In the genomic region with DNA sequence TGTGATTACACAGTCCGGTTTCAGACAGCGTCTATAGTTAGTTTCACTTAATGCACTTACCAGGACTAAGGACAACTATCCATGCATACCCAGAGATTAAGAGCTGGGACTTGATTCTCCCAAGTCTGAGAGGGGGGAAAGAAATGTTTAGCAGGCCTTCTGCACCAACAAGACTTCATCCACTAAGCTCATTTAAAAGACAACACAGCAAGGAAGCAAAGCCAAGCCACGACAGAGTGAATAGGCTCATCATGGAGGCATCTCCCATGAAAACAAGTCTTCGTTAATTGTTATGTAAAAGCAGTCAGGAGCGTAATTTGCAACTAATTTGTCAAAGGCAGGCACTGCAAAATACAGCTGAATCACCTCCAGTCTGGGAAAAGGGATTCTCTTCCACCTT, we compare ENCODE assay signal across 24 mouse cellular contexts.
DNase-seq lines count a peak whose midpoint lies in the region; ATAC-seq and TF ChIP-seq lines count a peak whose summit lies in the region.
"Had no signal": no experiment of that assay in that cellular context is flagged by ENCODE, and none has a peak within 500 bp of the region (broad histone marks: within the 10 kb centered on the region; RNA-seq: fewer than 3 reads in every experiment).

No protein-coding gene starts in this region.

- no peak for TF ChIP-seq POLR2A in ES-Bruce4 (IDR thresholded peaks at IDR 0.05; ENCODE audit: insufficient read depth, low read length)
- no peak for TF ChIP-seq POLR2A in brain, embryonic 14.5 days (IDR thresholded peaks at IDR 0.05; ENCODE audit: borderline replicate concordance, extremely low read depth, insufficient read depth, insufficient read length, poor library complexity, severe bottlenecking)

- peaks cover 44% of the 10 kb centered on the region for H3K4me1 ChIP-seq in forebrain, embryonic 12.5 days
- peaks cover 44% of the 10 kb centered on the region for H3K4me1 ChIP-seq in forebrain, embryonic 10.5 days
- no peaks in the 10 kb centered on the region for H3K4me1 ChIP-seq in ES-Bruce4 (ENCODE audit: control insufficient read depth, insufficient read depth, low read length)
- peaks cover 45% of the 10 kb centered on the region for H3K4me1 ChIP-seq in midbrain, embryonic 13.5 days (replicated peaks)
- H3K4me1 ChIP-seq in intestine, postnatal 0 days (replicated peaks; ENCODE audit: control insufficient read depth, insufficient read depth, low read length), result no peaks in the 10 kb centered on the region
- no peaks in the 10 kb centered on the region for H3K4me1 ChIP-seq in kidney, embryonic 16.5 days (ENCODE audit: insufficient read depth, low read length)
- H3K4me1 ChIP-seq: liver, embryonic 15.5 days had no signal

- 0 out of 2 replicates have a peak, but pooled peaks have one; percentile 17 for ATAC-seq in forebrain, embryonic 12.5 days (ENCODE audit: low FRiP score)
- ATAC-seq in midbrain, embryonic 13.5 days, result no peak
- ATAC-seq in intestine, postnatal 0 days, result no peak
- no peak for ATAC-seq in kidney, embryonic 16.5 days (ENCODE audit: low FRiP score, low TSS enrichment)
- ATAC-seq: CD4-positive, CD25-positive, alpha-beta regulatory T cell, adult 4 months; lung, postnatal 0 days had no signal

- no peak overlapping the region for H3K4me3 ChIP-seq in forebrain, embryonic 12.5 days (replicated peaks)
- no peak overlapping the region for H3K4me3 ChIP-seq in forebrain, embryonic 10.5 days
- H3K4me3 ChIP-seq in ES-Bruce4 (ENCODE audit: low read depth, low read length), result no peak overlapping the region
- H3K4me3 ChIP-seq in midbrain, embryonic 13.5 days (replicated peaks), result no peak overlapping the region
- no peak overlapping the region for H3K4me3 ChIP-seq in intestine, postnatal 0 days (ENCODE audit: low read depth, low read length)
- no peak overlapping the region for H3K4me3 ChIP-seq in kidney, embryonic 16.5 days (ENCODE audit: low read length)
- H3K4me3 ChIP-seq: hindbrain, embryonic 15.5 days; layer of hippocampus, adult 2 months; limb, embryonic 13.5 days; liver, embryonic 15.5 days; neural tube, embryonic 13.5 days had no signal

- H3K27ac ChIP-seq in forebrain, embryonic 12.5 days, result peak overlapping the region; percentile 26; the same call in 1 of the 2 replicates
- no peak overlapping the region for H3K27ac ChIP-seq in forebrain, embryonic 10.5 days
- 0 out of 2 replicates have a peak overlapping the region, but pooled peaks have one; percentile 49 for H3K27ac ChIP-seq in ES-Bruce4 (ENCODE audit: insufficient read depth, low read length)
- 0 out of 2 replicates have a peak overlapping the region, but pooled peaks have one; percentile 21 for H3K27ac ChIP-seq in midbrain, embryonic 13.5 days
- no peak overlapping the region for H3K27ac ChIP-seq in intestine, postnatal 0 days (ENCODE audit: low read depth, low read length)
- no peak overlapping the region for H3K27ac ChIP-seq in kidney, embryonic 16.5 days (ENCODE audit: low read length)
- H3K27ac ChIP-seq: hindbrain, embryonic 15.5 days; layer of hippocampus, adult 2 months; limb, embryonic 13.5 days; liver, embryonic 15.5 days; neural tube, embryonic 13.5 days had no signal

- no peak overlapping the region for H3K4me2 ChIP-seq in forebrain, embryonic 12.5 days
- H3K4me2 ChIP-seq in midbrain, embryonic 13.5 days (replicated peaks), result no peak overlapping the region
- no peak overlapping the region for H3K4me2 ChIP-seq in intestine, postnatal 0 days (replicated peaks; ENCODE audit: low read depth)
- H3K4me2 ChIP-seq in kidney, embryonic 16.5 days (replicated peaks; ENCODE audit: low read depth, low read length), result no peak overlapping the region
- H3K4me2 ChIP-seq: hindbrain, embryonic 15.5 days; limb, embryonic 13.5 days; liver, embryonic 15.5 days; neural tube, embryonic 13.5 days had no signal

- 17% methylated on average over 5 of the region's 5 CpGs for WGBS in forebrain, embryonic 12.5 days
- 34% methylated on average over 5 of the region's 5 CpGs for whole genome bisulfite sequencing in forebrain, embryonic 10.5 days
- WGBS in midbrain, embryonic 13.5 days, result 19% methylated on average over 5 of the region's 5 CpGs
- WGBS in intestine, postnatal 0 days, result 69% methylated on average over 5 of the region's 5 CpGs
- 66% methylated on average over 5 of the region's 5 CpGs for WGBS in kidney, embryonic 16.5 days

- H3K36me3 ChIP-seq in forebrain, embryonic 12.5 days (replicated peaks), result no peaks in the 10 kb centered on the region
- H3K36me3 ChIP-seq in forebrain, embryonic 10.5 days (replicated peaks), result no peaks in the 10 kb centered on the region
- no peaks in the 10 kb centered on the region for H3K36me3 ChIP-seq in ES-Bruce4 (ENCODE audit: control insufficient read depth, insufficient read depth, low read length, poor library complexity, severe bottlenecking)
- H3K36me3 ChIP-seq in midbrain, embryonic 13.5 days, result no peaks in the 10 kb centered on the region
- H3K36me3 ChIP-seq in intestine, postnatal 0 days (ENCODE audit: control insufficient read depth, insufficient read depth), result no peaks in the 10 kb centered on the region
- H3K36me3 ChIP-seq in kidney, embryonic 16.5 days (ENCODE audit: insufficient read depth, low read length), result no peaks in the 10 kb centered on the region
- H3K36me3 ChIP-seq: hindbrain, embryonic 15.5 days; limb, embryonic 13.5 days; liver, embryonic 15.5 days; neural tube, embryonic 13.5 days had no signal

- DNase-seq in forebrain, embryonic 10.5 days (ENCODE audit: extremely low spot score, low spot score), result no peak
- DNase-seq in brain, embryonic 14.5 days (ENCODE audit: low read depth), result peak; percentile 79
- DNase-seq in neural tube, embryonic 10.5 days (ENCODE audit: extremely low spot score, low spot score), result no peak
- DNase-seq: adrenal gland, adult 8-10 months; cerebellum, postnatal 14 days; gastrocnemius, postnatal 36 days; kidney, adult 18-20 months; kidney, postnatal 14 days; layer of hippocampus, postnatal 36 days; right cerebral cortex, postnatal 14 days; thymus, adult 18-20 months; thymus, postnatal 4 days had no signal

- TF ChIP-seq EP300 in ES-Bruce4 (IDR thresholded peaks at IDR 0.05; ENCODE audit: insufficient read depth, low read depth, low read length), result no peak

- TF ChIP-seq CTCF in ES-Bruce4 (IDR thresholded peaks at IDR 0.05; ENCODE audit: low read depth, low read length), result no peak
- no peak for TF ChIP-seq CTCF in brain, embryonic 14.5 days (IDR thresholded peaks at IDR 0.05; ENCODE audit: borderline replicate concordance, extremely low read depth, insufficient read depth, insufficient read length)
- TF ChIP-seq CTCF in intestine, postnatal 0 days (IDR thresholded peaks at IDR 0.05; ENCODE audit: low read depth), result no peak

- H3K9ac ChIP-seq in forebrain, embryonic 12.5 days, result no peak overlapping the region
- H3K9ac ChIP-seq in ES-Bruce4 (ENCODE audit: low read depth, poor library complexity, severe bottlenecking), result no peak overlapping the region
- H3K9ac ChIP-seq in midbrain, embryonic 13.5 days (replicated peaks), result no peak overlapping the region
- no peak overlapping the region for H3K9ac ChIP-seq in intestine, postnatal 0 days (ENCODE audit: low read depth, low read length)
- H3K9ac ChIP-seq in kidney, embryonic 16.5 days (replicated peaks; ENCODE audit: low read length), result no peak overlapping the region
- H3K9ac ChIP-seq: hindbrain, embryonic 15.5 days; limb, embryonic 13.5 days; liver, embryonic 15.5 days; neural tube, embryonic 13.5 days had no signal

- H3K9me3 ChIP-seq in forebrain, embryonic 12.5 days, result no peaks in the 10 kb centered on the region
- H3K9me3 ChIP-seq in forebrain, embryonic 10.5 days, result no peaks in the 10 kb centered on the region
- H3K9me3 ChIP-seq in ES-Bruce4 (replicated peaks; ENCODE audit: control insufficient read depth, insufficient read depth, low read length, poor library complexity, severe bottlenecking), result no peaks in the 10 kb centered on the region
- no peaks in the 10 kb centered on the region for H3K9me3 ChIP-seq in midbrain, embryonic 13.5 days
- H3K9me3 ChIP-seq in intestine, postnatal 0 days (ENCODE audit: control insufficient read depth), result no peaks in the 10 kb centered on the region
- H3K9me3 ChIP-seq in kidney, embryonic 16.5 days (ENCODE audit: low read length), result no peaks in the 10 kb centered on the region
- H3K9me3 ChIP-seq: hindbrain, embryonic 15.5 days; limb, embryonic 13.5 days; liver, embryonic 15.5 days; neural tube, embryonic 13.5 days had no signal

- H3K27me3 ChIP-seq in forebrain, embryonic 12.5 days, result no peaks in the 10 kb centered on the region
- H3K27me3 ChIP-seq in forebrain, embryonic 10.5 days (ENCODE audit: poor library complexity, severe bottlenecking), result no peaks in the 10 kb centered on the region
- no peaks in the 10 kb centered on the region for H3K27me3 ChIP-seq in ES-Bruce4 (ENCODE audit: control insufficient read depth, insufficient read depth, low read length, poor library complexity, severe bottlenecking)
- H3K27me3 ChIP-seq in midbrain, embryonic 13.5 days, result no peaks in the 10 kb centered on the region
- H3K27me3 ChIP-seq in intestine, postnatal 0 days (replicated peaks; ENCODE audit: control insufficient read depth, insufficient read depth, low read length), result no peaks in the 10 kb centered on the region
- no peaks in the 10 kb centered on the region for H3K27me3 ChIP-seq in kidney, embryonic 16.5 days (ENCODE audit: insufficient read depth, low read length)
- H3K27me3 ChIP-seq: hindbrain, embryonic 15.5 days; limb, embryonic 13.5 days; liver, embryonic 15.5 days; neural tube, embryonic 13.5 days had no signal

Comparison
In these comparisons a context has a peak if more than half of its experiments do, and no peak if none do; other contexts are left out.
1. H3K27ac ChIP-seq: peak in forebrain, embryonic 12.5 days (single experiment), ES-Bruce4 (single experiment) and midbrain, embryonic 13.5 days (single experiment); none in forebrain, embryonic 10.5 days (single experiment), intestine, postnatal 0 days (single experiment) and kidney, embryonic 16.5 days (single experiment).